Mouse (Mus musculus) left cerebral cortex, adult 2 months (tissue): Measurements from ENCODE around the gene Txnl4b. TPM values are rescaled to one million over a fixed set of nuclear protein-coding genes. Genes with fewer than 3 reads are reported as not detected.

Experiments
- DNase-seq, 2 experiments: peaks; one replicate each; pipeline ENCODE4 v3.0.0; 2021 to 2022; ENCODE audit warnings: low spot score in 2 of 2, mixed read lengths in 1 of 2; ENCODE audit errors: extremely low spot score in 1 of 2
- H3K27ac ChIP-seq: fragments of 200-600 bp; 2 replicates; pipeline ENCODE4 v1.8.1; 2022
- H3K4me3 ChIP-seq: fragments of 200-600 bp; 2 replicates; pipeline ENCODE4 v1.8.1; 2022
- CTCF ChIP-seq: fragments of 200-600 bp; IDR thresholded peaks from 2 replicates; pipeline ENCODE4 v1.8.1; 2022; ENCODE audit warnings: antibody characterized with exemption, mild to moderate bottlenecking, moderate library complexity
- intact Hi-C: fragments of 180-260 bp; cut with DNase I; formaldehyde crosslinking; loops from one replicate; pipeline ENCODE4 v1.15.1; 2025
- total RNA-seq, 2 experiments: library from RNA; stranded (reverse); gene quantifications; 2 replicates each; pipeline ENCODE4 v1.2.3; 2021

Txnl4b gene
- total RNA-seq, 2 experiments from 2014 or later: 14.8 to 16.2 TPM

DNA sequence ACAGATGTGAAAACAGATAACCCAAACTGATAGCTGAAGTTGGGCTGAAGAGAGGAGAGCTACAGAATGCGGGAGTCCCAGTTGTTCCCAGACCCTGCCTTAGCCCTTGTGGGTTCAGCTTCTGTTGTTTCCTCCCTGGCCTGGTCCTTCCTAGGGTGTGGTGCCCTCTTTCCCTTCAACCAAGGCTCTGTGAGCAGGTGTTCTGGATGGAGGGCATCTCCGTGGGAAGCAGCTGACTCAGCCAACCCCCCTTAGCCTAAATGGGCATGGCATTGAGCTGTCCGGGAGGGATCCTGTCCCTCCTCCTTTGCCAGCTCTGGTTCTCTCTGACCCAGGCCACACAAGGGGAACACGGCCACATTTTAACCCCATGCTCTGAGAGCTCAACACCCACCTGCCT, 10.6 kb downstream of the Txnl4b start:
- no peak for TF ChIP-seq CTCF
- intact Hi-C loops: no loop called here
- no peak for DNase-seq
- no peak overlapping the region for H3K4me3 ChIP-seq
- H3K27ac ChIP-seq: no peak overlapping the region

GRCm38 (mm10) chr8:109578900-109579301, 13.2 kb downstream of the Txnl4b start, which contains the start of gene Hp:
Gene Hp, minus strand, starts transcription at chr8:109579172.
- TF ChIP-seq CTCF: no peak
- DNase-seq: no peak
- H3K4me3 ChIP-seq: no peak within 1 kb of the TSS
- no peak within 1 kb of the TSS for H3K27ac ChIP-seq
- intact Hi-C loops: no loop called here

GRCm38 (mm10) chr8:109584293-109584692, 18.6 kb downstream of the Txnl4b start:
- intact Hi-C loops: no loop called here
- no peak for DNase-seq
- TF ChIP-seq CTCF: no peak

GRCm38 (mm10) chr8:109584830-109585229, 19.1 kb downstream of the Txnl4b start:
- TF ChIP-seq CTCF: no peak
- Histone ChIP-seq H3K4me3 (no peak overlapping the region), H3K27ac (no peak overlapping the region)
- no peak for DNase-seq
- intact Hi-C loops: no loop called here

More at GRCm38 (mm10) chr8:109584293-109584692, 18.6 kb downstream of the Txnl4b start:
- Histone ChIP-seq H3K27ac (no peak overlapping the region), H3K4me3 (no peak overlapping the region)

DNA sequence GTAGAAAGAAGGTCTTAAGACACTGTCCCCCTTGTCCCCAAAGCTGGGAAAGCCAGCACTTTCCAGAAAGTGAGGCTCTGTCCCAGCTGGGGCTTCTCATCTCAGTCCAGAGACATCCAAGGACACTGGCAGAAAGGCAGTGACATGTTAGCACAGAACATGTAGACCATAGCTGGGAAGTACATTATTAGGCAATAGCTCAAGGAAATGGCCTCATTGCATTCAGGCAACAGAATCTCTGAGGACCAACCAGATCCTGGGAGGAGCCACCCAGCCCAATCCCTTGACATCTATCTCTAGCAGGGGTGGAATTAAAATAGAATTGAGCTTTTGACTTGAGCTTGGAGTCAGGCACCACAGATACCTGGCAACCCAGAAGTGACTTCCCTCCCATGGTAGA, 20.0 kb downstream of the Txnl4b start:
- intact Hi-C loops: no loop called here
- Histone ChIP-seq H3K27ac (no peak overlapping the region), H3K4me3 (no peak overlapping the region)
- no peak for TF ChIP-seq CTCF
- no peak for DNase-seq

DNA sequence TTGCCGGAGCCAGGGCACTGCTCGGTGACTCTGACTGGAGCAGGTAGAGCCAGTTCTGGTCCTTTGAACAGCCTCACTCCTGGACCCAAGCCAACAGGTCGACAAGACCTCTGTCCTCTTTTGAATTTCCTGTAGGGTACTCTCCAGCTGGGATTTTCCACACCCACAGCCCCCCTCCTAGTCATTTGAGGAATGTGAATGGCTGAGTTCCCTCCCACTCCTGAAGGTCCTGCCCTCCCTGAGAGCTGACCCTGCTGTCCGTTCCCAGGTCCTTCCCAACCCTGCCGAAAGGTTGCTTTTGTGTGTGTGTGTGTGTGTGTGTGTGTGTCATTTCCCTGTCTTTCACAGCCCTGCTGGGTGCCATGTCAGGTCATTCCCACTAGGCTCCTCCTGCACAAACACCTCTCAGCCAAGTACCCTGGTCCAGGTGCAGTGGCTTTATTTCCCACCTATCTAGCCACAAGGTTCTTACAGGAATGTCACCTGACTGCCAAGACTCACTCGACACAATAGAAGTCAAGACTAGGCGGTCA, 21.3 kb downstream of the Txnl4b start:
- TF ChIP-seq CTCF: no peak
- Histone ChIP-seq H3K4me3 (no peak overlapping the region), H3K27ac (no peak overlapping the region)
- no peak for DNase-seq
- intact Hi-C loops: no loop called here

GRCm38 (mm10) chr8:109590901-109591300, 25.2 kb downstream of the Txnl4b start:
- Histone ChIP-seq H3K27ac (no peak overlapping the region), H3K4me3 (no peak overlapping the region)
- no peak for TF ChIP-seq CTCF
- DNase-seq: no peak
- intact Hi-C loops: no loop called here

DNA sequence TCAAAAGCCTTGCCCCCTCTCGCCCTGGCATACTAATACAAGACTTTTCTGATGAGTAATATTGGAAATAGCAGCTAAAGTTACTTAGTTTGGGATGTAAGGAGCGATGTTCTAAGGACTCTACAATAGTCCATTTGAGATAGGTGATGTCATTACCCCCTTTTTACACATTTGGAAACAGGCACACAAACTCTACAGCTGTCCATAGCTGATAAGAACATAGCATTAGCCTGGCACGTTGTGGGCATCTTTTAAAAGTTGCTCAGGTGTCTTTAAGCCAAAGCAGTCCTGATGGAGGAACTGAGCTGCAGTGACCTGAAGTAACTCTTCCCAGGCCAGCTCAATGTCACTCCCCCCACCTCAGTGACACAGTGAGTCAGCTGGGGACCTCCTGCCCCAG, 25.7 kb downstream of the Txnl4b start:
- intact Hi-C loops: no loop called here
- no peak overlapping the region for H3K27ac ChIP-seq
- TF ChIP-seq CTCF: no peak
- H3K4me3 ChIP-seq: no peak overlapping the region
- no peak for DNase-seq

- Histone ChIP-seq H3K4me3 (no peak overlapping the region), H3K27ac (no peak overlapping the region)
- no peak for TF ChIP-seq CTCF
- intact Hi-C loops: no loop called here
- no peak for DNase-seq
Measured at GRCm38 (mm10) chr8:109592164-109592563, 26.5 kb downstream of the Txnl4b start.

DNA sequence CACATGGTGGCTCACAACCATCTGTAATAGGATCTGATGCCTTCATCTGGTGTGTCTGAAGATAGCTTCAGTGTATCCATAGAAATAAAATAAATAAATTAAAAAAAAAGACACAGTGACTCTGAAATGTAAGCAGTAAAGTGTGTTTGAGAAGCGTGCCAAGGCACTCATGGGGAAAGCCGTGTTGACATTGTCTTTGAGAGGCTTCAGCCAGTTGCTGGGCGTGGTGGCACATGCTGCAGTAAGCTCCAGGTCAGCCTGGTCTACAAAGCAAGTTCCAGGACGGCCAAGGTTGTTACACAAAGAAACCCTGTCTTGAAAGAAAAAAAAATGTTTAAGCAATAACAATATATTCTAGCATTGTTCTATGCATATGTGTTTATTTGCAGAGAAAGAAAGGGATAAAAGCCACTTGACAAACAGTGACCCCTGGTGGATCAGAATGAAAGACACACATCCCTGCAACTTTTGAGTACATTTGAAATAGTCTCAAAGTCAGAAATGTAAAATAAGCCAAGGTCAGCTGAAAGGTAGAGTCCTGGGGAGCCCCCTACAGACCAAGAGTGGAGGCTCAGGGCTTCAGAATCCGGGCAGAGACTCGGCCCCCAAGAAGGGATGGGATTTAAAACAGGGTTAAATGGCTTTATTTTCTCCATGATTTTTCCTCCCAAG, 27.6 kb downstream of the Txnl4b start:
- intact Hi-C loops: no loop called here
- no peak overlapping the region for H3K4me3 ChIP-seq
- no peak overlapping the region for H3K27ac ChIP-seq
- DNase-seq: no peak
- TF ChIP-seq CTCF: peak; percentile 62

DNA sequence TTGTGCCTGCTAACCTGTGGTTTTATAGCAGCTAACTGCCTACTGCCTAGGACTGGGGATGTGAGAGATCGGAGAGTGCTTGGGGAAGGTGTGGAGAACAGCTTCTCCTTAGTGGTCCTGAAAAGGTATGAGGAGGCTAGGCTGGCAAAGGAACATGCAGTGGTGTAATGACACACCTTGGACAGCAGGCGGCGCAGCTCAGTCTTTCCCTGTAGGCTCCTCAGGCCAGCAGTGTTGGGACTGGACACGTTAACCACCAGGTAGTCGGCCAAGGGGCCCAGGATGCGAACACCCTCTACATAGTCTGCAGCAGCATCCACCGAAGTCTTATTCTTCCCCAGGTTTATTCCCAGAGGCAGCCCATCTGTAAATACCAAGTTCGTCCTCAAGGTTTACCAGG, 30.2 kb downstream of the Txnl4b start:
- peak; percentile 88 for TF ChIP-seq CTCF
- intact Hi-C loops: loop anchor here (5.0 kb wide), 1 partner anchor 1779 kb away; no protein-coding TSS in a partner anchor
- H3K4me3 ChIP-seq: no peak overlapping the region
- peak; percentile 26 to 56 for DNase-seq
- no peak overlapping the region for H3K27ac ChIP-seq

- intact Hi-C loops: no loop called here
- no peak for DNase-seq
- H3K27ac ChIP-seq: no peak overlapping the region
- H3K4me3 ChIP-seq: no peak overlapping the region
- TF ChIP-seq CTCF: no peak
Measured at GRCm38 (mm10) chr8:109606725-109607124, 41.0 kb downstream of the Txnl4b start.

DNA sequence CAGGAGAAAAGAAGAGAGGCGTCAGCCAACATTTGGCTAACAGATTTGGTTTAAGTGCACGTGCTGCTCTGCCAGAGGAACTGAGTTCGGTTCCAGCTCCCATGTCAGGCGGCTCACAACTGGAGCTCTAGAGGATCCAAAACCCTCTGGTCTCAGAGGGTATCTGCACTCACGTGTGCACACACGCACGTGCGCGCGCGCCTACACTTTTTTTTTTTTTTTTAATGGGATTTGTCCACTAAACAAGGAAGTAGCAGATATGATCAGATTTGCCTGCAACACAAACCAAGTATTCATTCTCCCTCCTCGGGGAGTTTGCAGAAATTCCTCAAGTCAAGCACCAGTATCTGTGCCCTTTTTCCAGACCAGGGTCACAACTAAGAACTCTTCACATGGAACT, 42.0 kb downstream of the Txnl4b start:
- intact Hi-C loops: loop anchor here (1.0 to 2.0 kb wide), 4 partner anchors 42 to 171 kb away; partner anchors contain the start of genes Ap1g1, Dhx38, Ist1 and Txnl4b

More for the DNA sequence above, 42.0 kb downstream of the Txnl4b start:
- no peak for TF ChIP-seq CTCF
- no peak for DNase-seq
- H3K27ac ChIP-seq: peak overlapping the region; percentile 90
- H3K4me3 ChIP-seq: peak overlapping the region; percentile 72
